Mouse (Mus musculus) E14TG2a.4 (cell line): ENCODE measurements around the gene Pcsk5.

Experiments
- CTCF ChIP-seq: conservative IDR thresholded peaks from 2 replicates; pipeline ENCODE4 v1.5.1; 2014; ENCODE audit warnings: low read length
- NANOG ChIP-seq: IDR thresholded peaks from 2 replicates; pipeline ENCODE4 v1.6.1; 2014; ENCODE audit warnings: borderline replicate concordance, low read length, mixed read lengths

GRCm38 (mm10) chr19:17799419-17800185 lies 37.8 kb downstream of the Pcsk5 start:
- no peak for TF ChIP-seq CTCF
- no peak for TF ChIP-seq NANOG
